Mouse (Mus musculus) layer of hippocampus, postnatal 14 days (tissue): ENCODE results near the gene Fndc3b. TPM values are rescaled to one million over a fixed set of nuclear protein-coding genes. Genes with fewer than 3 reads are reported as not detected.

ENCODE experiments used
- DNase-seq, 2 experiments: peaks; one replicate each; pipeline ENCODE4 v3.0.0; 2021 to 2022; ENCODE audit warnings: low spot score in 2 of 2, mixed read lengths in 1 of 2
- total RNA-seq, 2 experiments: library from RNA; stranded (reverse); gene quantifications; 2 replicates each; pipeline ENCODE4 v1.2.3; 2021

Gene Fndc3b
- total RNA-seq, 2 experiments from 2014 or later = 23.7 to 31.1 TPM

- no peak for DNase-seq
Observed at GRCm38 (mm10) chr3:27561921-27562320, 149.2 kb downstream of the Fndc3b start.

- no peak for DNase-seq
Observed at GRCm38 (mm10) chr3:27559316-27559715, 151.8 kb downstream of the Fndc3b start.

- no peak for DNase-seq
Observed at GRCm38 (mm10) chr3:27557100-27558004, 153.8 kb downstream of the Fndc3b start.

GRCm38 (mm10) chr3:27555401-27555940, 155.6 kb downstream of the Fndc3b start:
- DNase-seq = no peak

GRCm38 (mm10) chr3:27554325-27554724, 156.8 kb downstream of the Fndc3b start:
- DNase-seq = no peak

- no peak for DNase-seq
Observed at GRCm38 (mm10) chr3:27553781-27554180, 157.3 kb downstream of the Fndc3b start.

- no peak for DNase-seq
Observed at GRCm38 (mm10) chr3:27551005-27551404, 160.1 kb downstream of the Fndc3b start.

GRCm38 (mm10) chr3:27550409-27550808, 160.7 kb downstream of the Fndc3b start:
- no peak for DNase-seq

- no peak for DNase-seq
Observed at GRCm38 (mm10) chr3:27545651-27546050, 165.5 kb downstream of the Fndc3b start.

GRCm38 (mm10) chr3:27544061-27544460, 167.0 kb downstream of the Fndc3b start:
- no peak for DNase-seq

- no peak for DNase-seq
Observed at GRCm38 (mm10) chr3:27541841-27542240, 169.3 kb downstream of the Fndc3b start.

GRCm38 (mm10) chr3:27541181-27541580, 169.9 kb downstream of the Fndc3b start:
- no peak for DNase-seq

GRCm38 (mm10) chr3:27534208-27534607, 176.9 kb downstream of the Fndc3b start:
- DNase-seq = no peak

- DNase-seq = no peak
Observed at GRCm38 (mm10) chr3:27533721-27534120, 177.4 kb downstream of the Fndc3b start.

- DNase-seq = no peak
Observed at GRCm38 (mm10) chr3:27531993-27532392, 179.1 kb downstream of the Fndc3b start.

GRCm38 (mm10) chr3:27530370-27530769, 180.7 kb downstream of the Fndc3b start:
- no peak for DNase-seq

- DNase-seq = no peak
Observed at GRCm38 (mm10) chr3:27529221-27530051, 181.7 kb downstream of the Fndc3b start.

- no peak for DNase-seq
Observed at GRCm38 (mm10) chr3:27526991-27527390, 184.1 kb downstream of the Fndc3b start.

- no peak for DNase-seq
Observed at GRCm38 (mm10) chr3:27523176-27523936, 187.8 kb downstream of the Fndc3b start.

GRCm38 (mm10) chr3:27520391-27520790, 190.7 kb downstream of the Fndc3b start:
- DNase-seq = no peak

- DNase-seq = no peak
Observed at GRCm38 (mm10) chr3:27519481-27519880, 191.6 kb downstream of the Fndc3b start.
